Mouse (Mus musculus): Measurements from ENCODE around the gene Ephb1. TPM values are rescaled to one million over a fixed set of nuclear protein-coding genes. Genes with fewer than 3 reads are reported as not detected.

The Ephb1 gene
- polyA plus RNA-seq, 1 experiment, result 0.02 TPM

GRCm38 (mm10) chr9:102192724-102193685, 161.5 kb downstream of the Ephb1 start:
- Histone ChIP-seq H3K27me3 (ENCODE audit: control insufficient read depth, insufficient read depth, insufficient read length) (no peaks in the 10 kb centered on the region), H3K36me3 (ENCODE audit: control insufficient read depth, insufficient read depth) (no peaks in the 10 kb centered on the region), H3K4me3 (ENCODE audit: insufficient read depth, poor library complexity, severe bottlenecking) (no peak overlapping the region), H3ac (ENCODE audit: control insufficient read depth, insufficient read length, low read depth) (no peak overlapping the region), H3K79me3 (ENCODE audit: low read depth) (no peaks in the 10 kb centered on the region), H3K79me2 (ENCODE audit: control insufficient read depth, insufficient read depth) (no peaks in the 10 kb centered on the region)
- TF ChIP-seq CTCF (IDR thresholded peaks at IDR 0.05; ENCODE audit: control insufficient read depth, insufficient read depth, insufficient read length) (no peak), FOSL1 (IDR thresholded peaks at IDR 0.05; ENCODE audit: insufficient read depth, low read length, poor library complexity, severe bottlenecking) (no peak), MYOG (IDR thresholded peaks at IDR 0.05; ENCODE audit: control insufficient read depth, extremely low read depth, insufficient read length) (no peak), MYOD1 (IDR thresholded peaks at IDR 0.05; ENCODE audit: control insufficient read depth, insufficient read length, low read depth) (no peak), CEBPB (IDR thresholded peaks at IDR 0.05; ENCODE audit: low read depth) (no peak), MAX (IDR thresholded peaks at IDR 0.05) (no peak), USF1 (IDR thresholded peaks at IDR 0.05; ENCODE audit: low read depth) (no peak)

- H3K79me2 ChIP-seq (ENCODE audit: control insufficient read depth, insufficient read depth), result no peaks in the 10 kb centered on the region
- no peak overlapping the region for H3K4me3 ChIP-seq (ENCODE audit: insufficient read depth, poor library complexity, severe bottlenecking)
- TF ChIP-seq CTCF (IDR thresholded peaks at IDR 0.05; ENCODE audit: control insufficient read depth, insufficient read depth, insufficient read length), result no peak
- TF ChIP-seq CEBPB (IDR thresholded peaks at IDR 0.05; ENCODE audit: low read depth), result no peak
- TF ChIP-seq MYOD1 (IDR thresholded peaks at IDR 0.05; ENCODE audit: control insufficient read depth, insufficient read length, low read depth), result no peak
- TF ChIP-seq MAX (IDR thresholded peaks at IDR 0.05), result no peak
- TF ChIP-seq MYOG (IDR thresholded peaks at IDR 0.05; ENCODE audit: control insufficient read depth, extremely low read depth, insufficient read length), result no peak
- H3K36me3 ChIP-seq (ENCODE audit: control insufficient read depth, insufficient read depth), result no peaks in the 10 kb centered on the region
- H3K27me3 ChIP-seq (ENCODE audit: control insufficient read depth, insufficient read depth, insufficient read length), result no peaks in the 10 kb centered on the region
- H3ac ChIP-seq (ENCODE audit: control insufficient read depth, insufficient read length, low read depth), result no peak overlapping the region
- H3K79me3 ChIP-seq (ENCODE audit: low read depth), result no peaks in the 10 kb centered on the region
Measured at GRCm38 (mm10) chr9:102190058-102190457, 164.4 kb downstream of the Ephb1 start.

GRCm38 (mm10) chr9:102189406-102189805, 165.1 kb downstream of the Ephb1 start:
- Histone ChIP-seq H3K79me2 (ENCODE audit: control insufficient read depth, insufficient read depth) (no peaks in the 10 kb centered on the region), H3K36me3 (ENCODE audit: control insufficient read depth, insufficient read depth) (no peaks in the 10 kb centered on the region), H3ac (ENCODE audit: control insufficient read depth, insufficient read length, low read depth) (no peak overlapping the region), H3K27me3 (ENCODE audit: control insufficient read depth, insufficient read depth, insufficient read length) (no peaks in the 10 kb centered on the region), H3K4me3 (ENCODE audit: insufficient read depth, poor library complexity, severe bottlenecking) (no peak overlapping the region), H3K79me3 (ENCODE audit: low read depth) (no peaks in the 10 kb centered on the region)
- TF ChIP-seq CTCF (IDR thresholded peaks at IDR 0.05; ENCODE audit: control insufficient read depth, insufficient read depth, insufficient read length) (no peak), MYOD1 (IDR thresholded peaks at IDR 0.05; ENCODE audit: control insufficient read depth, insufficient read length, low read depth) (no peak), CEBPB (IDR thresholded peaks at IDR 0.05; ENCODE audit: low read depth) (no peak), FOSL1 (IDR thresholded peaks at IDR 0.05; ENCODE audit: insufficient read depth, low read length, poor library complexity, severe bottlenecking) (no peak), MYOG (IDR thresholded peaks at IDR 0.05; ENCODE audit: control insufficient read depth, extremely low read depth, insufficient read length) (no peak), MAX (IDR thresholded peaks at IDR 0.05) (no peak), USF1 (IDR thresholded peaks at IDR 0.05; ENCODE audit: low read depth) (no peak)

GRCm38 (mm10) chr9:102183663-102184274, 170.7 kb downstream of the Ephb1 start:
- H3K79me2 ChIP-seq (ENCODE audit: control insufficient read depth, insufficient read depth), result no peaks in the 10 kb centered on the region
- TF ChIP-seq MYOG (IDR thresholded peaks at IDR 0.05; ENCODE audit: control insufficient read depth, extremely low read depth, insufficient read length) (no peak), MAX (IDR thresholded peaks at IDR 0.05) (no peak), USF1 (IDR thresholded peaks at IDR 0.05; ENCODE audit: low read depth) (no peak), CTCF (IDR thresholded peaks at IDR 0.05; ENCODE audit: control insufficient read depth, insufficient read depth, insufficient read length) (no peak), MYOD1 (IDR thresholded peaks at IDR 0.05; ENCODE audit: control insufficient read depth, insufficient read length, low read depth) (no peak), CEBPB (IDR thresholded peaks at IDR 0.05; ENCODE audit: low read depth) (no peak), FOSL1 (IDR thresholded peaks at IDR 0.05; ENCODE audit: insufficient read depth, low read length, poor library complexity, severe bottlenecking) (no peak)

GRCm38 (mm10) chr9:102181810-102182490, 172.5 kb downstream of the Ephb1 start:
- no peak overlapping the region for H3K4me3 ChIP-seq (ENCODE audit: insufficient read depth, poor library complexity, severe bottlenecking)
- no peaks in the 10 kb centered on the region for H3K27me3 ChIP-seq (ENCODE audit: control insufficient read depth, insufficient read depth, insufficient read length)
- H3ac ChIP-seq (ENCODE audit: control insufficient read depth, insufficient read length, low read depth), result no peak overlapping the region

More at GRCm38 (mm10) chr9:102183663-102184274, 170.7 kb downstream of the Ephb1 start:
- Histone ChIP-seq H3ac (ENCODE audit: control insufficient read depth, insufficient read length, low read depth) (no peak overlapping the region), H3K36me3 (ENCODE audit: control insufficient read depth, insufficient read depth) (no peaks in the 10 kb centered on the region), H3K79me3 (ENCODE audit: low read depth) (no peaks in the 10 kb centered on the region), H3K27me3 (ENCODE audit: control insufficient read depth, insufficient read depth, insufficient read length) (no peaks in the 10 kb centered on the region), H3K4me3 (ENCODE audit: insufficient read depth, poor library complexity, severe bottlenecking) (no peak overlapping the region)

More at GRCm38 (mm10) chr9:102181810-102182490, 172.5 kb downstream of the Ephb1 start:
- Histone ChIP-seq H3K79me3 (ENCODE audit: low read depth) (no peaks in the 10 kb centered on the region), H3K36me3 (ENCODE audit: control insufficient read depth, insufficient read depth) (no peaks in the 10 kb centered on the region), H3K79me2 (ENCODE audit: control insufficient read depth, insufficient read depth) (no peaks in the 10 kb centered on the region)
- TF ChIP-seq USF1 (IDR thresholded peaks at IDR 0.05; ENCODE audit: low read depth) (no peak), CEBPB (IDR thresholded peaks at IDR 0.05; ENCODE audit: low read depth) (no peak), MAX (IDR thresholded peaks at IDR 0.05) (no peak), MYOD1 (IDR thresholded peaks at IDR 0.05; ENCODE audit: control insufficient read depth, insufficient read length, low read depth) (no peak), MYOG (IDR thresholded peaks at IDR 0.05; ENCODE audit: control insufficient read depth, extremely low read depth, insufficient read length) (no peak), CTCF (IDR thresholded peaks at IDR 0.05; ENCODE audit: control insufficient read depth, insufficient read depth, insufficient read length) (no peak), FOSL1 (IDR thresholded peaks at IDR 0.05; ENCODE audit: insufficient read depth, low read length, poor library complexity, severe bottlenecking) (no peak)
